Mouse (Mus musculus): ENCODE measurements around the gene Actn4.

DNA sequence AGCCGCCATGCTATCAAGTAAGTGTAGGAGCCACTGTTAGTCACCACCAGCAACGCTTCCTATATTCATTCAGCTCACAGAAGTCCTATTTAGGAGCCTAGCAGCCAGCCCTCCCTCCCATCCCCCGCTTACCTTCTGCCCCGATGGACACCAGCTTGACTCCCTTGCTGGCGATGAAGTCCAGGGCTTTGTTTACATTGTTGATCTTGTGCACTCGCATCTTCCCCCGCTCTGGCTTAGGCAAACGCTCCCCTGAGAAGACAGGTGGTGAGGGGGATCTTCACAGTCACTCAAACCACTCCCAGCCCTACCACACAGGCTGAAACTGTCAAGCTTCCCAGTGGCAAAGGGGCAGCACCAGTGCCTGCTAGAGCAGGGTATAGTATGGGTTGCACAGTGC is 43.6 kb downstream of the Actn4 start:
- TF ChIP-seq CTCF (IDR thresholded peaks at IDR 0.05; ENCODE audit: control insufficient read depth, insufficient read depth, low read length) (no peak), POLR2A (IDR thresholded peaks at IDR 0.05; ENCODE audit: borderline replicate concordance, control insufficient read depth, low read depth, low read length) (no peak)
